Mouse (Mus musculus) cerebellum, adult 2 months (tissue): ENCODE data around the gene St8sia6.

Experiments used
- CTCF ChIP-seq: fragments of 200-500 bp; IDR thresholded peaks from 2 replicates; pipeline ENCODE4 v1.5.1; 2011; ENCODE audit warnings: low read depth, mild to moderate bottlenecking, control low read depth, low read length, moderate library complexity, borderline replicate concordance; ENCODE audit not compliant: insufficient read depth
- POLR2A ChIP-seq: fragments of 200-500 bp; IDR thresholded peaks from 2 replicates; pipeline ENCODE4 v1.6.1; 2011; ENCODE audit warnings: low read length, control low read depth, borderline replicate concordance; ENCODE audit not compliant: insufficient read depth

DNA sequence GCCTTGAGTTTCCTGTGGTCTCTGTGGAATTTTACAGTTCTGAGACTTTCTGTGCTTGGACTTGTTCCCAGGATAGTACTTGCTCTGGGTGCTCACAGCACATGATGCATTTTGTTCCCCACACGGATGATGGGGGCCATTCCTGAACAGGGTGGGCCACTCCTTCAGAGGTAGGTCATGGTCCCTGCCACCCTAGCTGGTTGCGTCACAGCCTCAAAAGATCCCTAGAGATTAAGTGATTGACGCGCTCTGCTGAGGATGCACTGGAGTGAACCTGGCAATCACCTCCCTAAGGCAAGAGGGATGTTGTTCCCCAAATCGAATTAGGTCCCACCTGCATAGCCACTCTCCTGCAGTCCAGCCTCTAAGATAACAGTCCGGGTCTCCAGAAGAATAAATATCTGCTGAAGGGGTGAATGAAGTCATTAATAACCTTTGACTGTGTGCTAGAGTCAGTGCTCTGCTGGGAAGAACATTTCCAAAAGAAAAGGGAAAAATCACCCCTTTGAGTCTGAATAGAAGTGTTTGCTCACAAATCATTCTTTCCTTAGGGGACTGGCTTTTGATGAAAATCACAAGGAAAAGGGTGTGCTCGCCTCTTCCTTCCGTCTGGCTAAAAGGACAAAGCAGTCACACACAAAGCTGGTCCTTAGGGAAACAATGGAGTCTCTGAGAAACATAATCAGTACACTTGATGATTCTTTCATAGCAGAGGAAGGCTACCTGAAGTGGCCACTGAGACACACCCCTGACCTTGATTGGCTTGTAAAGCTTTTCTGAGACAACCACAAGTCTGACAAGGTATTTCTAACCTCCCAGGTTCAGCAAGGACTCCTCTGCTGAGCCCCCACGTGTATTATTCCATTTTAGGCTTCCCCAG lies 26.1 kb downstream of the St8sia6 start:
- TF ChIP-seq CTCF: no peak
- TF ChIP-seq POLR2A: no peak
